Mouse (Mus musculus): ENCODE measurements around the gene Gjc1.

The Gjc1 gene

GRCm38 (mm10) chr11:102772771-102773700 is 46.5 kb downstream of the Gjc1 start:
- in situ Hi-C loops (cut with MboI, MseI): loop anchor here (10.0 kb wide), 1 partner anchor 62 kb away; the partner anchor contains the start of gene Higd1b

- in situ Hi-C loops (cut with MboI, MseI): loop anchor here (10.0 kb wide), 1 partner anchor 63 kb away; the partner anchor contains the start of gene Higd1b
Measured at GRCm38 (mm10) chr11:102771916-102772714, 47.4 kb downstream of the Gjc1 start.

GRCm38 (mm10) chr11:102770662-102771435 is 48.7 kb downstream of the Gjc1 start:
- in situ Hi-C loops (cut with MboI, MseI): loop anchor here (10.0 kb wide), 1 partner anchor 64 kb away; the partner anchor contains the start of gene Higd1b

GRCm38 (mm10) chr11:102769993-102770661 is 49.4 kb downstream of the Gjc1 start:
- in situ Hi-C loops (cut with MboI, MseI): loop anchor here (5.0 to 10.0 kb wide), 2 partner anchors 65 to 222 kb away; partner anchors contain the start of gene Higd1b

GRCm38 (mm10) chr11:102769141-102769540 is 50.4 kb downstream of the Gjc1 start:
- in situ Hi-C loops (cut with MboI, MseI): loop anchor here (5.0 kb wide), 1 partner anchor 223 kb away; no protein-coding TSS in a partner anchor

GRCm38 (mm10) chr11:102767055-102767670 is 52.3 kb downstream of the Gjc1 start:
- in situ Hi-C loops (cut with MboI, MseI): loop anchor here (5.0 kb wide), 1 partner anchor 225 kb away; no protein-coding TSS in a partner anchor

- in situ Hi-C loops (cut with MboI, MseI): loop anchor here (5.0 kb wide), 1 partner anchor 227 kb away; no protein-coding TSS in a partner anchor
Measured at GRCm38 (mm10) chr11:102765416-102765815, 54.1 kb downstream of the Gjc1 start.

- in situ Hi-C loops (cut with MboI, MseI): no loop called here
Measured at GRCm38 (mm10) chr11:102763009-102763767, 56.3 kb downstream of the Gjc1 start.

GRCm38 (mm10) chr11:102762248-102762647 is 57.3 kb downstream of the Gjc1 start:
- in situ Hi-C loops (cut with MboI, MseI): no loop called here

- in situ Hi-C loops (cut with MboI, MseI): no loop called here
Measured at GRCm38 (mm10) chr11:102761309-102762210, 57.9 kb downstream of the Gjc1 start, which contains the start of gene Adam11. TSS of gene Adam11 (plus strand) at chr11:102761439.

- in situ Hi-C loops (cut with MboI, MseI): no loop called here
Measured at GRCm38 (mm10) chr11:102760805-102761308, 58.6 kb downstream of the Gjc1 start.

- in situ Hi-C loops (cut with MboI, MseI): no loop called here
Measured at GRCm38 (mm10) chr11:102758977-102759376, 60.5 kb downstream of the Gjc1 start.

- in situ Hi-C loops (cut with MboI, MseI): no loop called here
Measured at GRCm38 (mm10) chr11:102755391-102755790, 64.1 kb downstream of the Gjc1 start.

- in situ Hi-C loops (cut with MboI, MseI): no loop called here
Measured at GRCm38 (mm10) chr11:102754416-102754815, 65.1 kb downstream of the Gjc1 start.

GRCm38 (mm10) chr11:102753591-102754324 is 65.7 kb downstream of the Gjc1 start:
- in situ Hi-C loops (cut with MboI, MseI): no loop called here

GRCm38 (mm10) chr11:102752896-102753590 is 66.5 kb downstream of the Gjc1 start:
- in situ Hi-C loops (cut with MboI, MseI): no loop called here

GRCm38 (mm10) chr11:102749712-102750111 is 69.8 kb downstream of the Gjc1 start:
- in situ Hi-C loops (cut with MboI, MseI): no loop called here
